Mouse (Mus musculus) embryonic facial prominence, embryonic 13.5 days (tissue): ENCODE data around the gene Itgb3. TPM values are rescaled to one million over a fixed set of nuclear protein-coding genes. Genes with fewer than 3 reads are reported as not detected.

Experiments
- ATAC-seq: fragments of 200-750 bp; cut with Nextera tagmentation; 2 replicates; pipeline ENCODE4 v1.8.0; 2017; ENCODE audit warnings: low read depth; ENCODE audit not compliant: insufficient number of reproducible peaks, insufficient read depth, low FRiP score, low TSS enrichment
- H3K27ac ChIP-seq: fragments of 300-500 bp; sonication (generic); 2 replicates; pipeline ENCODE4 v1.5.1; 2015; ENCODE audit warnings: moderate library complexity, mild to moderate bottlenecking, inconsistent platforms
- H3K27me3 ChIP-seq: fragments of 300-500 bp; sonication (generic); 2 replicates; pipeline ENCODE4 v1.6.1; 2015; ENCODE audit warnings: mild to moderate bottlenecking, inconsistent platforms
- H3K36me3 ChIP-seq: fragments of 300-500 bp; sonication (generic); 2 replicates; pipeline ENCODE4 v1.6.1; 2015; ENCODE audit warnings: mild to moderate bottlenecking, inconsistent platforms
- H3K4me1 ChIP-seq: fragments of 300-500 bp; sonication (generic); 2 replicates; pipeline ENCODE4 v1.6.1; 2015; ENCODE audit warnings: inconsistent platforms
- H3K4me2 ChIP-seq: fragments of 300-500 bp; sonication (generic); 2 replicates; pipeline ENCODE4 v1.6.1; 2015; ENCODE audit warnings: moderate library complexity, mild to moderate bottlenecking, inconsistent platforms
- H3K4me3 ChIP-seq: fragments of 300-500 bp; sonication (generic); 2 replicates; pipeline ENCODE4 v1.5.1; 2015; ENCODE audit warnings: mild to moderate bottlenecking, inconsistent platforms
- H3K9ac ChIP-seq: fragments of 300-500 bp; sonication (generic); 2 replicates; pipeline ENCODE4 v1.6.1; 2015; ENCODE audit warnings: mild to moderate bottlenecking, inconsistent platforms
- H3K9me3 ChIP-seq: fragments of 300-500 bp; sonication (generic); 2 replicates; pipeline ENCODE4 v1.6.1; 2016; ENCODE audit warnings: inconsistent platforms
- WGBS: fragments of 180-500 bp; shearing (Covaris S2); methylation state at CpG from one replicate; pipeline ENCODE4 v1.1.7; 2015; ENCODE audit warnings: mixed read lengths; 5-methylcytosine and 5-hydroxymethylcytosine counted together
- polyA plus RNA-seq: library from polyadenylated mRNA; unstranded; fragments of >200 nt; fragmentation: Nextera tagmentation; extraction: Ambion mirVana; gene quantifications from 2 replicates; pipeline ENCODE4 v1.2.1, GENCODE M21; 2015

Itgb3 gene
- polyA plus RNA-seq, 1 experiment from 2014 or later, result 3.9 TPM

DNA sequence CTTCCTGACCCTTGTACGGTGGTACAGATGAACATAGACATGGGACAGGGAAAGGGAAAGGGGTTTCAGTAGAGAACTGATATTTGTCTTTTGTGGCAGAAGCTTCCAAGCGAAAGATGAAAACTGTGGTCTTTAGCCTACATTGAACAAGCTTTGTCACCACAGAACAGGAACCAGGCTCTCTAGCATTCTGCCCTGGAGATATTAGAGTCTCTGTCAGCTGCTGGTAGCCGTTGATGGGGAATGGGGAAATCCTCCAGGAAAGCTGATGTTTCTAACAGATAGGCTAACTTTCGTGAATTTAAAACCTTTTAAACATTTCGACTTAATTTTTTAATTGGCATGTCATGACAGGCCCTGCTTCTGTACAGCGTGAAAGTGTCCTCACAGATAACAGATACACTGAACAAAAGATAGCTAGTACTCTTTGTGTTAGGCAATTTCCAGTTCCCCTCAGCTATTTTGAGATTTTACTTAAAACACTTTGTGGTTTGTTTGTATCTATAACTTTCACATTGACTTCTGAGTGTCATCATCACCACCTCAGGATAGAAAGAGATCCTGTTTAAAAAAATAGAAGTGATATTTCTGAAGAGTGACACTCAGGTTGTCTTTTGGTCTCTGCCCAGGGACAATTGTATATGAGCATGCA is 1.4 kb downstream of the Itgb3 start:
- Histone ChIP-seq H3K9me3 (no peaks in the 10 kb centered on the region), H3K27me3 (peaks cover 34% of the 10 kb centered on the region), H3K4me3 (no peak overlapping the region), H3K27ac (no peak overlapping the region), H3K36me3 (no peaks in the 10 kb centered on the region), H3K4me1 (peaks cover 13% of the 10 kb centered on the region), H3K4me2 (no peak overlapping the region), H3K9ac (no peak overlapping the region)
- no peak for ATAC-seq
- 52% methylated on average over 6 of the region's 6 CpGs for WGBS

DNA sequence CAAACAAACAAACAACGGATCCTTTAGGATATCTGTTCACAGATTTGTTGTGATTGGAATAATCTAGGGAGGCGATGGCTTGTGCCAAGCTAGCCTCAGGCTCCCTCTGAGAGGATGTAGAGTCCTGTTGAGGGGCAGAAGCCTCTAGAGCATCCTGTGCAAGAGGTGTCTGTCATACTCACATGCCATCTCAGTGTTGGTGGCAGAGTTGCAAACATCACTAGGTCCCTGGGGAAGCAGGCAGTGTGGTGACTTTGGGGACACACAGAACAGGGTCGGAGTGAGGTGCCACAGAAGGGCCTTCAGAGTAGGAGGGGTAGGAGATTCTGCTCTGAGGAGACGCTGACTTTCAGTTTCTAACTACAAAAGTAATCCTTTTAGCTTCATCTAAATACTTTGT is 1.9 kb downstream of the Itgb3 start:
- ATAC-seq, result no peak
- Histone ChIP-seq H3K9ac (no peak overlapping the region), H3K27me3 (peaks cover 34% of the 10 kb centered on the region), H3K4me1 (peaks cover 13% of the 10 kb centered on the region), H3K27ac (no peak overlapping the region), H3K4me3 (no peak overlapping the region), H3K36me3 (no peaks in the 10 kb centered on the region), H3K4me2 (no peak overlapping the region), H3K9me3 (no peaks in the 10 kb centered on the region)
- 41% methylated on average over 4 of the region's 4 CpGs for WGBS

DNA sequence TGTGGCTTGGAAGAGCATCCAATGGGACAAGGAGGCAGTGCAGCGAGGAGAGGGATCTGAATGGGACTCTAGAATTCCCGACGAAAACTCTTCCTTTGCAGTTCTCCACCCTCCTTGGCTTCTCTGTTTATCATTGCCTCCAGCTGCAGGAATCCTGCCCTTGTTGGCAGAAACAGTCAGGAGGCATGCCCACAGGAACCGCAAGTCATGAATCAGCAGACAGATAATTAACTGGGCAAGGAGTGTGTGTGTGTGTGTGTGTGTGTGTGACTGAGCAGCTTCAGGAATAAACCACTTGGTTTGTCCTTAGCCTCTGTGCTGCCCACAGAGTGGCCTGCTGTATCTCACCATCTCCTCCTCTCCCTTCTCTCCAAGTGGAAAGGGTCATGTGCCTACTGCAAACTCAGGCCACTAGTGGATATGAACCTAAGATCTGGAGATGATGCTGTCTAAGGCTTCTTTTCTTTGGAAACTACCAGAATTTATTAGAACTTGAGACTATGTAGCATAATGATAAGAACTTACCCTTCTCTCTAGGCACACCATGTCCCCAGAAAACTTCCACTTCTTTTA is 3.9 kb downstream of the Itgb3 start:
- Histone ChIP-seq H3K27ac (no peak overlapping the region), H3K4me1 (peaks cover 13% of the 10 kb centered on the region), H3K36me3 (no peaks in the 10 kb centered on the region), H3K4me3 (no peak overlapping the region), H3K27me3 (peaks cover 29% of the 10 kb centered on the region), H3K9me3 (no peaks in the 10 kb centered on the region), H3K9ac (no peak overlapping the region), H3K4me2 (no peak overlapping the region)
- WGBS, result 36% methylated on average over 4 of the region's 4 CpGs
- no peak for ATAC-seq

DNA sequence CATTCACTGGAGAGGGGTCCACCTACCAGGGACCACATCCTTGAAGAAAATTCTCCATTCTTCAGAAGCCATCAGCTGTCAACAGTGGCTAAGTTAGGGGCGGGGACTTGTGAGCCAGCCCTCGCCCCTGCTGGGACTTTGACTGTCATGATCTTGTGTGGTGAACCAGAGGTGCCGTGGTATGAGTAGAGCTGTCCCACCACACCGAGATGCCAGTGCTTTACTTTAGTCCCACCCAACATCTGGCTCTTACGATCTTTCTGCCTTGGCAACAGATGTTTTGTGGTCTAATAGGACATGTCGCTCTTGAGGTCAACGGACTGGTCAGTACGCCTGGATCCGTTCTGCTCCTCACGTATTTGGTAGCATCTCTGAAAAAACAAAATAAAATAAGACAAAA is 5.8 kb downstream of the Itgb3 start:
- Histone ChIP-seq H3K4me2 (no peak overlapping the region), H3K9ac (no peak overlapping the region), H3K4me1 (peaks cover 9% of the 10 kb centered on the region), H3K27me3 (peaks cover 20% of the 10 kb centered on the region), H3K9me3 (no peaks in the 10 kb centered on the region), H3K27ac (no peak overlapping the region), H3K36me3 (no peaks in the 10 kb centered on the region), H3K4me3 (no peak overlapping the region)
- WGBS, result 75% methylated on average over 10 of the region's 10 CpGs
- no peak for ATAC-seq

DNA sequence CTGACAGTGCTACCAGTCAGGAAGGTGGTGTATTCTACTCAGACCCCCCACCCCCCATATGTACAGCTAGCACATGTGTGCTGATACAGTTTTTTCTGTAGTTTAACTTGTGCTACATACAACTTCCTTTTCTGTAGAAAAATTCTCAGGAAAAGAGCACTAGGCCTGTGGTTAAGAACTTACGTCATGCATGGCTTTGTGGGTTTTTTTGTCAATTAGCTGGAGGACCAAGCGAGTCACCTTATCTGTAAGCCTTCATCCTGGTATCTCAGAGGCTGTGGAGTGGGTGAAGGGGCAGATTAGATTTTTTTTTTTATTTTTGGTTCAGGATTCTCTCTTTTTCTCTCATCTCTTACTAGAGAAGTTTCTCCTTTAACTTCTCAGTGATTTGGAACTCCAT is 6.3 kb downstream of the Itgb3 start:
- WGBS, result 78% methylated on average over 2 of the region's 2 CpGs
- Histone ChIP-seq H3K27ac (no peak overlapping the region), H3K36me3 (no peaks in the 10 kb centered on the region), H3K4me3 (no peak overlapping the region), H3K9me3 (no peaks in the 10 kb centered on the region), H3K27me3 (peaks cover 14% of the 10 kb centered on the region), H3K4me1 (peaks cover 13% of the 10 kb centered on the region), H3K4me2 (no peak overlapping the region), H3K9ac (no peak overlapping the region)
- ATAC-seq, result no peak

DNA sequence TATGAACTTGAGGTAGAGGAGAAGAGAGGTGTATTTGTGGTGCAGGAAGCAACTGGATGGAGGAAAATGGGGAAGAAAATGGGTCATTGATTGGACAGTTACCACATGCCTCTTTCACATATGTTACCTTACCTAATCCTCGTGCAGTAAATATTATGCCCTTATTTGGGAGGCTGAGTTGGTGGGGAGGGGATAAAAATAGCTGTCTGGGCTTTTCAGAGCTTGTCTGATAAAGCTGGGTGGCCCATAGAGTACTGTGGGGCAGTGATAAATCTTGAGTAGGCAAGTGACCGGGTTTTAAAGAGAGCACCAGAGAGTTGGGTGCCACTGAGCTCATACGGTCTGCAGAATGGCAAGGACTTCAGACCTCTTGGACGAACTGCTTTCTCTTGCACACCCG is 8.4 kb downstream of the Itgb3 start:
- H3K9ac ChIP-seq, result no peak overlapping the region
- ATAC-seq, result no peak
- no peak overlapping the region for H3K4me2 ChIP-seq
- no peaks in the 10 kb centered on the region for H3K27me3 ChIP-seq
- H3K9me3 ChIP-seq, result no peaks in the 10 kb centered on the region
- H3K27ac ChIP-seq, result no peak overlapping the region
- H3K36me3 ChIP-seq, result no peaks in the 10 kb centered on the region
- peaks cover 24% of the 10 kb centered on the region for H3K4me1 ChIP-seq
- WGBS, result 74% methylated on average over 5 of the region's 5 CpGs
- no peak overlapping the region for H3K4me3 ChIP-seq

DNA sequence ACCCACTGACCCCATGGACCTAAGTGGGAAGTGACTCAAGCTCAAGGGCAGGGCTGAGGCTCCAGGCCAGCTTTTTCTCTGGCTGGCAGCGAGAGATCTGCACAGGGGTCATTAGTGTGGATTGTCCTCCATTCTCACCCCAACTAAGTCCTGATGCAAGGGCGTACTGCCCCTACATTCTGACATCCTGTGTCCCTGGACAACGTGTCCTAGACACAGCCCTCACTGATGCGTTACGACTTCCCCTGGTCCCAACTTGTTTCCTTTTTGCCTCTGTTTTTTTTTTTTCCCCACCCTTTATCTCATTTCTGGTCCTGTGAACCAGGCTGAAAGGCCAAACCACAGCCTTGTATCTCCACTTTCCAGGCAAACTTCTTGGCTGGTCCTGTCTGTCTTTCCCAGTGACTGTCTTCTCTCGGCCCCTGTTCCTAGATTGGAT is 10.9 kb downstream of the Itgb3 start:
- 71% methylated on average over 6 of the region's 6 CpGs for WGBS
- Histone ChIP-seq H3K4me2 (no peak overlapping the region), H3K4me1 (peaks cover 18% of the 10 kb centered on the region), H3K27me3 (no peaks in the 10 kb centered on the region), H3K27ac (no peak overlapping the region), H3K9me3 (no peaks in the 10 kb centered on the region), H3K9ac (no peak overlapping the region), H3K36me3 (no peaks in the 10 kb centered on the region), H3K4me3 (no peak overlapping the region)
- ATAC-seq, result no peak

DNA sequence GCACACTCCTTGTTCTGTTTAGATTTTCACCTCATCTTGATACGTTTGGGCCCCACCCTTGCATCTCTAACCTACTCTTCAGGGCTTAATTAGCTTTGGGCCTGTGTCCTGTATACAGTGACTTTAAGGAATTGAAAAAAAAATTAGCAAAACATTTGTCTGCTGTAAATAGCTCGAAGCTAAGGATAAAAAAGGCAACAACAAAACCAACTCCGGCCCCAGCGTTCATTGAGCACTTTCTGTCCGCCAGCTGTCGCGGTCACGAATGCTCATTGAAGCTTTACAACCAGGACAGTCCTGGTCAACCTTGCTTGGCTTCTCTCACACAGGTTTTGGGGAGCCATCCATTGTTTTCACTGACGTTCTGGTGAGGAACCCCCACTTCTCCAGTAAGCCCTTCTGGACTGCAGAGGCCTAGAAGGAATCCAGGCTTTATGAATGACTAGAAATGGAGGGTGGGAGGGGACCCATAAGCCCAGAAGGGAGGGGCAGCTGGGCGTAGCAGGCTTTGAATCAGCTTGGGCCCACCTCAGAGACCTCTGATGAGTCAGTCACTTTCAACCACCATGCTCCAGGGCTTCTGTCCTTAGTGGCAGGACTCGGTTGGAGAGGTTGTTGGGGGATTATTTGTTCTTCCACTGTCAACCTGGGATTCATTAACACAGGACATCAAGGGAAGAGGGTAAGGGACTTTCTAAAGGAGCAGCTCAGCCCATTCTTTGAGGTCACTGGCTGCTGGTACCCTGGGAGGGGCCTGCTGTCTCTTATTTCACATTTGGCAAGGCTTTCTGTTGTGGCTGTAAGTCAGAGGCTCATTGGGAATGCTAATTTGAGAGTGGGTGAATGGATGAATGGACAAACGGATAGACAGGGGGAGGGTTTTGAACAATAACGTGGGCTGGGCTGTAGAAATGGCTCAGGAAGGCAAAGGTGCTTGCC is 11.6 kb downstream of the Itgb3 start:
- WGBS, result 52% methylated on average over 13 of the region's 13 CpGs
- H3K9me3 ChIP-seq, result no peaks in the 10 kb centered on the region
- no peaks in the 10 kb centered on the region for H3K36me3 ChIP-seq
- no peak overlapping the region for H3K4me3 ChIP-seq
- no peaks in the 10 kb centered on the region for H3K27me3 ChIP-seq
- peak overlapping the region; percentile 8; the same call in 1 of the 2 replicates for H3K27ac ChIP-seq
- H3K4me1 ChIP-seq, result peaks cover 21% of the 10 kb centered on the region
- ATAC-seq, result no peak
- H3K4me2 ChIP-seq, result no peak overlapping the region
- no peak overlapping the region for H3K9ac ChIP-seq

DNA sequence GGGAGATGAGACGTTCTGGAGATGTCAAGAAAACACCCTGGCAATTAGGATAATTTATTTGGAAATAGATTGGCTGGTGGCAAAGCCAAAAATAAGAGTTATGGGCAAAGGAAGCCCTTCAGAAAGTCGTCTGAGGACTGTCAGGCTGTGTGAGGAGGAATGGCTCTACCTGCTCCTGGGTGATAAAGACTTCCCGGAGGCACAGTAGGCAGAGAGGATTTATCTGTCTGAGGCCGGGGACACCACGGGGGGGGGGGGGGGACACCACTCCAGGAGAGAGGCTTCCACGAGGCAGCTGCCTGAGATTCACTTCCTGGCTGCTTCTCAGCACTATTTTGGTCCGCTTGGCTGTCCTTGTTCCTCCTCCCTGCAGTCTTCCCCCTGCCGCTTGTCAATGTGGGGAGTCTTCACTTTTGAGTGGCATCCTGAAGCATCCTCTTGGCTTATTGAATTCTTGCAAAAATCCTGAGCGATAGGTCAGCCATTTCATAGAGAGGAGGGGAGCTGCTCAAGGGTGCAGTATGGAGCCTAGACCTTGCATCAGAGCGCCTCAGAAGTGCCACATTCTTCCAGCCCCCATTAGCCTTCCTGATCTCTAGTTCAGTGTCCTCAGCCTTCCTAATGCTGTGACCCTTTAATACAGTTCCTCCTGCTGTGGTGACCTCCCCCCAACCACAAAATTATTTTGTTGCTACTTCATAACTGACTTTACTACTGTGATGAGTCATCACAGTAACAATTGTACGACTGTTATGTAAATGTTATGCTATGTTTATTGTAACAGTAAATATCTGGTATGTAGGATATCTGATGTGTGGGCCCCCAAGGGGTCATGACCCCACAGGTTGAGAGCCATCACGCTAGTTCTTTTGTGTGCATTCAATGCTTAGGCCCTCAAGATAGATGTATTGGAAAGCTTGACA is 14.5 kb downstream of the Itgb3 start:
- Histone ChIP-seq H3K27me3 (no peaks in the 10 kb centered on the region), H3K4me2 (no peak overlapping the region), H3K9me3 (no peaks in the 10 kb centered on the region), H3K36me3 (no peaks in the 10 kb centered on the region), H3K4me3 (no peak overlapping the region), H3K27ac (no peak overlapping the region), H3K9ac (no peak overlapping the region), H3K4me1 (peaks cover 41% of the 10 kb centered on the region)
- WGBS, result 45% methylated on average over 10 of the region's 12 CpGs
- no peak for ATAC-seq

DNA sequence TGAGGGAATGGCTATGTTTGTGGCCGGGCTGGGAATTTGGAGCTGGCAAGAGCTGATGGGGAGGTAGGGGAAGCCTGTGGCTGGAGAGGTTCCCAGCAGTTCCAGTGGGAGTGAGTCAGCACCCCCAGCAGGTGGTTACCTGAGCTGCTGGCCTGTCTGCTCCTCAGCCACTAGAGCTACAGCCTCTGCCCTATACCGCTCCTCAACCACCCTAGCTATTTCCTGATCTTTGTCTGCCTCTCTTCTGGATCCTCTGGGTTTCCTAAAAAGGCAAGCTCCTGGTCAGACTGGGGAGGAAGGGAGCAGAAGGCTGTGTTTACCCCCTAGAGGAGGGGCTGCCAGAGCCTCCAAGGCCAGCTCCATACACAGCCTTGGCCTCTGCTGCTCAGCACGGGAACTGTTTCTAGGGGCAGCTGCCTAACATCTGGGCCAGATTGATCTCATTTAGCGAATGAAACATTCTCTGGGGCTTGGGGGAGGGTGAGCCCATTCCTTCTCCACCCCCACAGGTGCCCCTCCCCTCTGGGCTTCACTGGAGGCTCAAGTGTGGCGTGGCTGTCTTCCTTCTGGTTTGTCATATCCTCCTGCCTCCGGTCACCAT is 17.1 kb downstream of the Itgb3 start:
- Histone ChIP-seq H3K27me3 (no peaks in the 10 kb centered on the region), H3K4me1 (peaks cover 26% of the 10 kb centered on the region), H3K9me3 (no peaks in the 10 kb centered on the region), H3K9ac (no peak overlapping the region), H3K27ac (peak overlapping the region; percentile 80), H3K4me2 (peak overlapping the region; percentile 47), H3K4me3 (peak overlapping the region; percentile 9), H3K36me3 (no peaks in the 10 kb centered on the region)
- 16% methylated on average over 6 of the region's 6 CpGs for WGBS
- ATAC-seq, result 0 out of 2 replicates have a peak, but pooled peaks have one; percentile 53
